Mouse (Mus musculus) bone marrow macrophage, adult 2 months (primary cell): Measurements from ENCODE around the gene Fzd1.

Experiments used
- CTCF ChIP-seq: IDR thresholded peaks from 2 replicates; pipeline ENCODE4 v1.5.1; 2012; ENCODE audit warnings: low read depth, mild to moderate bottlenecking, low read length, moderate library complexity
- POLR2A ChIP-seq: IDR thresholded peaks from 2 replicates; pipeline ENCODE4 v1.6.1; 2012; ENCODE audit warnings: mild to moderate bottlenecking, low read depth, low read length, borderline replicate concordance

DNA sequence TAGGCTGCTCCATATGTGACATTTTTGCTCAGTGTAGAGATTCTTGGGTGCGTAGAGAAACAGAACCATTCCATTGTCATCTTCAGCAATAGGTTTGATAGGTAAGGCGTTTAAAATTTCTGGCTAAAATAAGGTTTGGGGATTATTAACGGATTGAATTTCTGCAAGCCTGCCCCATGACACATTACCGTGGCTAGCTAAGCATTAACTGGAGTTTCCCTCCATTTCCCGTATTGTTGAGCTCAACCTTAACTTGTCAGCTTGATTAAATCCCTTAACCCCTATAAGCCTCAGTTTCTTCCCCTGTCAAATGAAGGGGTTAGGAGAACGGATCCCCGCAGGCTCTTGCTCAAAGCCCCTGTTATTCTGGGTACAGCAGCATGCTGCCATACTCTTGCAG is 22.4 kb downstream of the Fzd1 start:
- TF ChIP-seq CTCF: no peak
- no peak for TF ChIP-seq POLR2A
